Mouse (Mus musculus) midbrain, postnatal 0 days (tissue): ENCODE data around the gene Psmc3. TPM values are rescaled to one million over a fixed set of nuclear protein-coding genes. Genes with fewer than 3 reads are reported as not detected.
A peak's percentile ranks its signal among the peaks of the same experiment; 100 is the strongest.

Experiments
- ATAC-seq: fragments of 200-750 bp; cut with Nextera tagmentation; 2 replicates; pipeline ENCODE4 v1.8.0; 2017; ENCODE audit warnings: moderate number of reproducible peaks, mild to moderate bottlenecking, moderate TSS enrichment, moderate library complexity; ENCODE audit not compliant: low FRiP score
- DNase-seq: peaks from one replicate; pipeline ENCODE4 v3.0.0-alpha.2; 2015; ENCODE audit warnings: low spot score
- H3K27ac ChIP-seq: fragments of 300-500 bp; sonication (generic); 2 replicates; pipeline ENCODE4 v1.5.1; 2014; ENCODE audit warnings: low read depth, mild to moderate bottlenecking, low read length, mixed read lengths
- H3K27me3 ChIP-seq: fragments of 300-500 bp; sonication (generic); 2 replicates; pipeline ENCODE4 v1.6.1; 2014; ENCODE audit warnings: low read length, control low read depth, mixed read lengths; ENCODE audit not compliant: insufficient read depth
- H3K36me3 ChIP-seq: fragments of 300-500 bp; sonication (generic); 2 replicates; pipeline ENCODE4 v1.6.1; 2014; ENCODE audit warnings: low read length, control low read depth, mixed read lengths; ENCODE audit not compliant: insufficient read depth
- H3K4me1 ChIP-seq: fragments of 300-500 bp; sonication (generic); 2 replicates; pipeline ENCODE4 v1.6.1; 2014; ENCODE audit warnings: mild to moderate bottlenecking, control low read depth, antibody characterized with exemption, low read length, mixed read lengths; ENCODE audit not compliant: insufficient read depth
- H3K4me2 ChIP-seq: fragments of 300-500 bp; sonication (generic); 2 replicates; pipeline ENCODE4 v1.6.1; 2014; ENCODE audit warnings: low read depth, mild to moderate bottlenecking, low read length, mixed read lengths; ENCODE audit not compliant: poor library complexity, severe bottlenecking
- H3K4me3 ChIP-seq: fragments of 300-500 bp; sonication (generic); 2 replicates; pipeline ENCODE4 v1.5.1; 2014; ENCODE audit warnings: low read depth, mild to moderate bottlenecking, low read length, moderate library complexity
- H3K9ac ChIP-seq: fragments of 300-500 bp; sonication (generic); replicated peaks from 2 replicates; pipeline ENCODE4 v1.6.1; 2014; ENCODE audit warnings: mild to moderate bottlenecking, low read length, moderate library complexity, mixed read lengths; ENCODE audit not compliant: poor library complexity, severe bottlenecking
- H3K9me3 ChIP-seq: fragments of 300-500 bp; sonication (generic); 2 replicates; pipeline ENCODE4 v1.6.1; 2016; ENCODE audit warnings: low read length, control low read depth
- CTCF ChIP-seq: IDR thresholded peaks from 2 replicates; pipeline ENCODE4 v1.5.1; 2016; ENCODE audit warnings: antibody characterized with exemption, mild to moderate bottlenecking
- WGBS: fragments of 180-500 bp; shearing (Covaris S2); extraction: QIAGEN DNeasy Blood & Tissue Kit; methylation state at CpG from one replicate; pipeline ENCODE4 v1.1.7; 2014; 5-methylcytosine and 5-hydroxymethylcytosine counted together
- polyA plus RNA-seq: library from polyadenylated mRNA; unstranded; fragments of >200 nt; fragmentation: Nextera tagmentation; extraction: Ambion mirVana; gene quantifications from 2 replicates; pipeline ENCODE4 v1.2.1, GENCODE M21; 2015
- total RNA-seq: library from RNA; depleted of rRNA; stranded (reverse); fragments of >200 nt; gene quantifications from 2 replicates; pipeline ENCODE4 v1.2.3, GENCODE M21; 2014

Gene Psmc3
- total and polyA plus RNA-seq, 2 experiments from 2014 or later = 183 to 245 TPM

- Histone ChIP-seq H3K27ac (peak overlapping the region; percentile 82), H3K4me3 (peak overlapping the region; percentile 75), H3K4me2 (peak overlapping the region; percentile 92), H3K9me3 (no peaks in the 10 kb centered on the region), H3K36me3 (peaks cover 4% of the 10 kb centered on the region; the same call in 1 of the 2 replicates), H3K4me1 (peaks cover 11% of the 10 kb centered on the region), H3K9ac (peak overlapping the region; percentile 76; the same call in 1 of the 2 replicates), H3K27me3 (no peaks in the 10 kb centered on the region)
- no peak for TF ChIP-seq CTCF
- DNase-seq (no peak), ATAC-seq (no peak)
- 85% methylated on average over 10 of the region's 10 CpGs for WGBS
Observed at GRCm38 (mm10) chr2:91071059-91071458, 17.2 kb downstream of the Psmc3 start.

DNA sequence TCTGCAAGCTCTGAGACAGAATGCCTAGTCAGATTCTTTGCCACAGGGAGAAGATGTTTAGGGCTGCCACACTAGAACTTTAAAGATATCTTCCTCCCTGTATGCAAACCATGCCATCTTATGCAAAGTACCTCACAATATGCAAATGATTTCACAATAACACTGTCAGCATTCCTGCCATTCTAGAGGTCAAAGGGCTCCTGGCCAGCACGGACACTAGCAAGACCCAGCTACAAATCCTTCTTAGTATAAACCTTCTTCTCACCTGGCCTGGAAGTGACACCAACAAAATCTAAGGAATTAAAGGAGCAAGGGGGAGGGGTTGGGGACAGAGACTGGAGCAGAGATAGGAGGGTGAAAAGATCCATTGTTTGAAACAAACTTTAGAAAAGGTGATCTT is 18.3 kb downstream of the Psmc3 start:
- no peak for TF ChIP-seq CTCF
- Histone ChIP-seq H3K4me2 (no peak overlapping the region), H3K4me1 (peaks cover 11% of the 10 kb centered on the region), H3K9me3 (no peaks in the 10 kb centered on the region), H3K36me3 (no peaks in the 10 kb centered on the region), H3K27ac (no peak overlapping the region), H3K9ac (no peak overlapping the region), H3K4me3 (no peak overlapping the region), H3K27me3 (no peaks in the 10 kb centered on the region)
- ATAC-seq (no peak), DNase-seq (no peak)
- WGBS = 41% methylated on average over 1 of the region's 1 CpGs

- no peaks in the 10 kb centered on the region for H3K36me3 ChIP-seq
- H3K9me3 ChIP-seq = no peaks in the 10 kb centered on the region
- H3K4me2 ChIP-seq = peak overlapping the region; percentile 87
- H3K27me3 ChIP-seq = no peaks in the 10 kb centered on the region
- no peak for TF ChIP-seq CTCF
- DNase-seq (no peak), ATAC-seq (peak; percentile 50; the same call in 1 of the 2 replicates)
- H3K4me3 ChIP-seq = peak overlapping the region; percentile 46
- H3K9ac ChIP-seq = peak overlapping the region; percentile 69
- 0 out of 2 replicates have a peak, but pooled peaks cover 3% of the 10 kb centered on the region for H3K4me1 ChIP-seq
- H3K27ac ChIP-seq = 0 out of 2 replicates have a peak overlapping the region, but pooled peaks have one; percentile 32
- WGBS = 10% methylated on average over 12 of the region's 12 CpGs
Observed at GRCm38 (mm10) chr2:91077957-91078313, 24.1 kb downstream of the Psmc3 start.

DNA sequence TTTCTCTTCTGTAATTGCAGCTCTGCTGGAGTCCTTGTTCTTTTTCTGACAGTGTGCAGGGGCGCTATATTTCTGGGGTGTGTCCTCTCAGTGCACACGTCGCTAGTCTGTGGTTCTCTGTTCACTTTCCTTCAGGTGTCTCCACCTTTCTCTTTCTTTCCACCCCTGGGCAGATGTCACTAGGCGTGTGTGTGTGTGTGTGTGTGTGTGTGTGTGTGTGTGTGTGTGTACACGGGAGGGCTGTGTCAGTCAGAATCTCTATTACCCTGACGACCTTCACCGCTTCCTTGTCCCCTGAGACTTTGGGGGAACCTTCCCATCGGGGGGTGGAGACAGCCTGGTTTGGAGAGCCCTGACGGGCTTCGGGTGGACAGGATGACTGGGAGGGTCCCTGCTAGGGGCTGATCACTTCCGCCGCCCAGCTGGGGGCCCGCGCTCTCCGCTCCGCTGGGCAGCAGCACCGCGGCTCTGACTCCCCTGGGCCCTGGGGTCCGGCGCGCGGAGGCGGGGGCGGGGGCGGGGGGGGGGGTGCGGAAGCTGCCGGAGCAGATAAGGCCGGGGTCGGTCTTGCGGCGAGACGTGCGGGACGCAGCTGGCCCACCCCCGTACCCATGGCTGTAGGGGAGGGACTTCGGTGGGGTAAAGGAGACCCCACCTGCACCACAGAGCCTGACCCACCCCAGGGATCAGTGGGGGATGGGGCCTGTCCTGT is 24.7 kb downstream of the Psmc3 start:
- peak overlapping the region; percentile 39; the same call in 1 of the 2 replicates for H3K27ac ChIP-seq
- H3K4me1 ChIP-seq = 0 out of 2 replicates have a peak, but pooled peaks cover 3% of the 10 kb centered on the region
- no peaks in the 10 kb centered on the region for H3K9me3 ChIP-seq
- no peaks in the 10 kb centered on the region for H3K36me3 ChIP-seq
- TF ChIP-seq CTCF = no peak
- H3K27me3 ChIP-seq = no peaks in the 10 kb centered on the region
- DNase-seq (peak; percentile 36), ATAC-seq (peak; percentile 72)
- peak overlapping the region; percentile 46 for H3K4me3 ChIP-seq
- H3K9ac ChIP-seq = peak overlapping the region; percentile 69
- WGBS = under 1% methylated on average over 31 of the region's 36 CpGs
- H3K4me2 ChIP-seq = peak overlapping the region; percentile 87

GRCm38 (mm10) chr2:91079026-91079384 is 25.2 kb downstream of the Psmc3 start:
- Histone ChIP-seq H3K9ac (peak overlapping the region; percentile 69), H3K27ac (peak overlapping the region; percentile 39; the same call in 1 of the 2 replicates), H3K36me3 (no peaks in the 10 kb centered on the region), H3K4me1 (0 out of 2 replicates have a peak, but pooled peaks cover 3% of the 10 kb centered on the region), H3K4me2 (peak overlapping the region; percentile 87), H3K9me3 (no peaks in the 10 kb centered on the region), H3K27me3 (no peaks in the 10 kb centered on the region), H3K4me3 (peak overlapping the region; percentile 46)
- DNase-seq (no peak), ATAC-seq (peak; percentile 11; the same call in 1 of the 2 replicates)
- no peak for TF ChIP-seq CTCF
- WGBS = 34% methylated on average over 5 of the region's 5 CpGs

GRCm38 (mm10) chr2:91080784-91081513 is 27.1 kb downstream of the Psmc3 start:
- Histone ChIP-seq H3K9ac (no peak overlapping the region), H3K9me3 (no peaks in the 10 kb centered on the region), H3K4me2 (no peak overlapping the region), H3K4me1 (0 out of 2 replicates have a peak, but pooled peaks cover 3% of the 10 kb centered on the region), H3K4me3 (no peak overlapping the region), H3K27ac (no peak overlapping the region), H3K36me3 (no peaks in the 10 kb centered on the region), H3K27me3 (no peaks in the 10 kb centered on the region)
- no peak for ATAC-seq
- DNase-seq = no peak
- no peak for TF ChIP-seq CTCF
- WGBS = 79% methylated on average over 8 of the region's 8 CpGs
